Mouse (Mus musculus): Measurements from ENCODE around the gene Agpat2.

GRCm38 (mm10) chr2:26638039-26638438 lies 33.8 kb upstream of the Agpat2 start:
- TF ChIP-seq MYOD1 (IDR thresholded peaks at IDR 0.05; ENCODE audit: control insufficient read depth in 1 of 3, insufficient read length in 2 of 3, low read depth in 2 of 3) (no peak), USF1 (IDR thresholded peaks at IDR 0.05; ENCODE audit: low read depth) (no peak), POLR2A (IDR thresholded peaks at IDR 0.05; ENCODE audit: insufficient read length, low read depth) (no peak), MAX (IDR thresholded peaks at IDR 0.05; ENCODE audit: low read depth) (no peak)
